Mouse (Mus musculus) embryonic facial prominence, embryonic 11.5 days (tissue): ENCODE data around the gene Fryl. TPM values are rescaled to one million over a fixed set of nuclear protein-coding genes. Genes with fewer than 3 reads are reported as not detected.

ENCODE experiments used
- ATAC-seq: fragments of 200-750 bp; cut with Nextera tagmentation; replicated peaks from 2 replicates; pipeline ENCODE4 v1.8.0; 2017; ENCODE audit warnings: low read depth; ENCODE audit not compliant: insufficient number of reproducible peaks, low FRiP score, low TSS enrichment
- DNase-seq: peaks from one replicate; pipeline ENCODE4 v3.0.0-alpha.2; 2015; ENCODE audit warnings: low spot score
- H3K27ac ChIP-seq: fragments of 300-500 bp; sonication (generic); replicated peaks from 2 replicates; pipeline ENCODE4 v1.5.1; 2014; ENCODE audit warnings: mild to moderate bottlenecking, low read depth, low read length, control low read depth
- H3K27me3 ChIP-seq: fragments of 300-500 bp; sonication (generic); 2 replicates; pipeline ENCODE4 v1.6.1; 2014; ENCODE audit warnings: mild to moderate bottlenecking, low read length, moderate library complexity, mixed read lengths; ENCODE audit not compliant: control insufficient read depth, insufficient read depth
- H3K36me3 ChIP-seq: fragments of 300-500 bp; sonication (generic); replicated peaks from 2 replicates; pipeline ENCODE4 v1.6.1; 2014; ENCODE audit warnings: low read depth, mild to moderate bottlenecking, low read length, moderate library complexity, mixed read lengths; ENCODE audit not compliant: control insufficient read depth, insufficient read depth
- H3K4me1 ChIP-seq: fragments of 300-500 bp; sonication (generic); 2 replicates; pipeline ENCODE4 v1.6.1; 2014; ENCODE audit warnings: low read length, mixed read lengths; ENCODE audit not compliant: control insufficient read depth, insufficient read depth
- H3K4me2 ChIP-seq: fragments of 300-500 bp; sonication (generic); 2 replicates; pipeline ENCODE4 v1.6.1; 2014; ENCODE audit warnings: low read depth, mild to moderate bottlenecking, control low read depth, low read length, moderate library complexity
- H3K4me3 ChIP-seq: fragments of 300-500 bp; sonication (generic); 2 replicates; pipeline ENCODE4 v1.5.1; 2014; ENCODE audit warnings: low read depth, low read length, control low read depth
- H3K9ac ChIP-seq: fragments of 300-500 bp; sonication (generic); replicated peaks from 2 replicates; pipeline ENCODE4 v1.6.1; 2014; ENCODE audit warnings: mild to moderate bottlenecking, control low read depth, low read length
- H3K9me3 ChIP-seq: fragments of 300-500 bp; sonication (generic); replicated peaks from 2 replicates; pipeline ENCODE4 v1.6.1; 2016; ENCODE audit warnings: mild to moderate bottlenecking, low read length, inconsistent platforms, mixed read lengths; ENCODE audit not compliant: control insufficient read depth
- WGBS: fragments of 180-500 bp; shearing (Covaris S2); extraction: QIAGEN DNeasy Blood & Tissue Kit; methylation state at CpG from one replicate; pipeline ENCODE4 v1.1.7; 2014; 5-methylcytosine and 5-hydroxymethylcytosine counted together
- polyA plus RNA-seq: library from polyadenylated mRNA; unstranded; fragments of >200 nt; fragmentation: Nextera tagmentation; extraction: Ambion mirVana; gene quantifications from 2 replicates; pipeline ENCODE4 v1.2.1, GENCODE M21; 2014

Gene Fryl
- polyA plus RNA-seq, 1 experiment from 2014 or later, result 25.7 TPM

- Histone ChIP-seq H3K4me3 (no peak overlapping the region), H3K36me3 (peaks cover 3% of the 10 kb centered on the region; the same call in 1 of the 2 replicates), H3K4me1 (no peaks in the 10 kb centered on the region), H3K9me3 (no peaks in the 10 kb centered on the region), H3K4me2 (no peak overlapping the region), H3K9ac (no peak overlapping the region), H3K27ac (no peak overlapping the region), H3K27me3 (no peaks in the 10 kb centered on the region)
- WGBS, result 62% methylated on average over 5 of the region's 5 CpGs
- DNase-seq, result no peak
- no peak for ATAC-seq
Measured at GRCm38 (mm10) chr5:72972934-72973333, 283.5 kb downstream of the Fryl start.

- WGBS, result 75% methylated on average over 4 of the region's 4 CpGs
- no peak for DNase-seq
Measured at GRCm38 (mm10) chr5:72972435-72972834, 284.0 kb downstream of the Fryl start.

More at GRCm38 (mm10) chr5:72972435-72972834, 284.0 kb downstream of the Fryl start:
- H3K4me2 ChIP-seq, result no peak overlapping the region
- no peak overlapping the region for H3K9ac ChIP-seq
- no peak overlapping the region for H3K4me3 ChIP-seq
- no peak for ATAC-seq
- no peaks in the 10 kb centered on the region for H3K9me3 ChIP-seq
- no peak overlapping the region for H3K27ac ChIP-seq
- no peaks in the 10 kb centered on the region for H3K27me3 ChIP-seq
- peaks cover 3% of the 10 kb centered on the region; the same call in 1 of the 2 replicates for H3K36me3 ChIP-seq
- H3K4me1 ChIP-seq, result no peaks in the 10 kb centered on the region

Other genes with a start within 250 kb of the Fryl start
- 1.9 and 2.3 TPM in 2 replicates for gene Slc10a4, start 249.7 kb downstream of the Fryl start, polyA plus RNA-seq
- gene Ociad1, start 36.2 kb upstream of the Fryl start, polyA plus RNA-seq, result 158 and 160 TPM in 2 replicates
- gene Ociad2, start 84.4 kb upstream of the Fryl start, polyA plus RNA-seq, result 11.3 and 12.7 TPM in 2 replicates
- gene Cwh43, start 149.5 kb upstream of the Fryl start, polyA plus RNA-seq, result 0.14 TPM in 1 of 2 replicates, not detected in the other
- 63.5 and 68.3 TPM in 2 replicates for gene Dcun1d4, start 224.4 kb upstream of the Fryl start, polyA plus RNA-seq